Mouse (Mus musculus): Measurements from ENCODE around the gene Il3.

DNA sequence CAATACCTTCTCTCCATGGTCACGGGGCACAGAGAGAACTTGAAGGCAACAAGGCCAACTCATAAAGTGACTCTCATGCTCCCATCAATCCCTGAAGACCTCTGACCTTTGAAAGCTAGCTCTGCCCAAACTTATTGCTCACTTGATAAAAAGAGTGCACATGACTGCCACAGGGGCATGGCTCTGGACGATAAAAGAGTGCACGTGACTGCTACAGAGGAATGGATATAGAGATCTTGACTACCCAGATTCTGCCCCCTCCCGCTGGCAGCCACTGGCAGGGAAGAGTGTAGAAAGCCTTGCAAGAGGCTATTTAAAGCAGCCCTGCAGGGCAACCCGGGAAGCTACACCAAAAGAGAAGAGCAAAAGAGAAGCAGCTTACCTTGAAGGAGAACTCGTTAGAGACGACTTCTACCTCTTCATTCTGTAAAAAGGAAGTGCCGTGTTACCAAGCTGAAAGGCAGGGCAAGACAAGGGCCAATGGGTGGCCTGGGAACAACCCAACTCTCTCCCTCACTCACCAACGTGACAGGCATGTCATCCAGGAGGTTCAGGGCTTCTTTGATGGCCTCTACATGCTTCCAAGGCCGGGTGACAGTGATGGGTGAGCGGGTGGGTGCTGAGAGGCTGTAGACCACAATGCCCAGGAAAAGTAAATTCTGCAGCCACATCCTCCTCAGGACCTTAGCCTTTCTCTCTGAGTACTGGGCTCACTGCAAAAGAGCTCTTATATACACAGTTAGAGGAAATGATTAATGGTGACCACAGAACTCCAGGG lies 17.9 kb downstream of the Il3 start, which contains the start of gene Csf2:
- TF ChIP-seq CTCF (IDR thresholded peaks at IDR 0.05; ENCODE audit: extremely low read depth, insufficient read depth, insufficient read length, insufficient replicate concordance) = no peak
- TF ChIP-seq POLR2A (IDR thresholded peaks at IDR 0.05; ENCODE audit: low read depth, low read length) = no peak
